Mouse (Mus musculus) hindbrain, embryonic 11.5 days (tissue): ENCODE measurements around the gene Daglb. TPM values are rescaled to one million over a fixed set of nuclear protein-coding genes. Genes with fewer than 3 reads are reported as not detected.

Experiments used
- ATAC-seq: fragments of 200-750 bp; cut with Nextera tagmentation; 2 replicates; pipeline ENCODE4 v1.8.0; 2017; ENCODE audit warnings: mild to moderate bottlenecking, moderate TSS enrichment, moderate library complexity; ENCODE audit not compliant: low FRiP score
- DNase-seq: peaks from one replicate; pipeline ENCODE4 v3.0.0-alpha.2; 2015; ENCODE audit warnings: low spot score
- H3K27ac ChIP-seq: fragments of 300-500 bp; sonication (generic); 2 replicates; pipeline ENCODE4 v1.5.1; 2014; ENCODE audit warnings: mild to moderate bottlenecking, low read depth, low read length
- H3K27me3 ChIP-seq: fragments of 300-500 bp; sonication (generic); 2 replicates; pipeline ENCODE4 v1.6.1; 2014; ENCODE audit warnings: mild to moderate bottlenecking, low read length, moderate library complexity, mixed read lengths; ENCODE audit not compliant: control insufficient read depth, insufficient read depth
- H3K36me3 ChIP-seq: fragments of 300-500 bp; sonication (generic); 2 replicates; pipeline ENCODE4 v1.6.1; 2014; ENCODE audit warnings: mild to moderate bottlenecking, low read length, moderate library complexity, mixed read lengths; ENCODE audit not compliant: control insufficient read depth, insufficient read depth
- H3K4me1 ChIP-seq: fragments of 300-500 bp; sonication (generic); replicated peaks from 2 replicates; pipeline ENCODE4 v1.6.1; 2014; ENCODE audit warnings: low read length, mixed read lengths; ENCODE audit not compliant: control insufficient read depth, insufficient read depth
- H3K4me2 ChIP-seq: fragments of 300-500 bp; sonication (generic); replicated peaks from 2 replicates; pipeline ENCODE4 v1.6.1; 2014; ENCODE audit warnings: mild to moderate bottlenecking, low read depth, low read length
- H3K4me3 ChIP-seq: fragments of 300-500 bp; sonication (generic); 2 replicates; pipeline ENCODE4 v1.5.1; 2014; ENCODE audit warnings: low read depth, low read length
- H3K9ac ChIP-seq: fragments of 300-500 bp; sonication (generic); 2 replicates; pipeline ENCODE4 v1.6.1; 2014; ENCODE audit warnings: low read depth, low read length
- H3K9me3 ChIP-seq: fragments of 300-500 bp; sonication (generic); 2 replicates; pipeline ENCODE4 v1.6.1; 2016; ENCODE audit warnings: low read length; ENCODE audit not compliant: control insufficient read depth
- WGBS: fragments of 180-500 bp; shearing (Covaris S2); extraction: QIAGEN DNeasy Blood & Tissue Kit; methylation state at CpG from one replicate; pipeline ENCODE4 v1.1.7; 2014; 5-methylcytosine and 5-hydroxymethylcytosine counted together
- polyA plus RNA-seq: library from polyadenylated mRNA; unstranded; fragments of >200 nt; fragmentation: Nextera tagmentation; extraction: Ambion mirVana; gene quantifications from 2 replicates; pipeline ENCODE4 v1.2.1, GENCODE M21; 2014

Gene Daglb
- polyA plus RNA-seq, 1 experiment from 2014 or later, result 12.2 TPM

DNA sequence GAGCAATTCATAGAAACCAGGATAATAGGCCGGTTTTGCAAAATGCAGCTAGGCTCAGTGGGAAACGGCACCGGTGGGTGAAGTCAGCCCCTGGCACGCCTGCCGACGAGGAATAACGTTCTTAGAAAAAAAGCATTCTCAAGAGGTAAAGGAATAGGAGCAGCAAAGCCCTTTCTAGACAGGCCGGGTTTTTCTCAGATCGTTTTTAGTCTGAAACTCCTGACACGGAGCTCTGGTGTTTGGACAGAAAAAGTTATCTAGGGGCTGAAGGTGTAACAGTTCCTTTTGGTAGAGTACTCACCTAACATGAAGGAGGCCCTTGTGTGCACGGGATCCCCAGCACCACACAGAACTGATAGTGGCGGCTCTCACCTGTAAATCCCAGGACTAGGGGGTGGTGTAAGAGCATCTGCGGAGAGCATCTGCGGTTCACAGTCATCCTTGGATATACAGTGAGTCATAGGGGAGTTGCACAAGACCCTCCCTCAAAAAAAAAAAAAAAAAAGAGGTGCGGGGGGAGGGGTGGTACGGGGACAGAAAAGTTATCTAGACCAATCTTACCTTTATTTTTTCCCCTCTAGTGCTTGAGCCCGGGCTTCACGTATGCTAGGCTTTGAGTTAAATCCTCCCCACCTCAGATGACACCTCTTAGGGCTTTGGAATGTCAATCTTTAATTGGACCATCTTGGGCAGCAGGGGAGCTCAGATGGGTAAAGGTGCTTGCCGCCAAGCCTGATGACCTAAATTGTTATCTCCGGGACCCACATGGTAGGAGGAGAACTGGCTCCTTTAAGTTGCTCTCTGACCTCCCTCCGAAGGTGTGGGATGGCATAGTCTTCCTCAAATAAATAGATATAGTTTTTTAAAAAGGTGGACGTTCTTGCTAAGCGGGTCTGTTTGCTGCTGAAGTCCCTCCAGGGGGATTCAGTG, 1.0 kb downstream of the Daglb start:
- peaks cover 5% of the 10 kb centered on the region; the same call in 1 of the 2 replicates for H3K36me3 ChIP-seq
- no peaks in the 10 kb centered on the region for H3K9me3 ChIP-seq
- WGBS, result 39% methylated on average over 23 of the region's 23 CpGs
- no peak for DNase-seq
- no peak for ATAC-seq
- peak overlapping the region; percentile 65 for H3K4me3 ChIP-seq
- peak overlapping the region; percentile 81 for H3K9ac ChIP-seq
- H3K27me3 ChIP-seq, result no peaks in the 10 kb centered on the region
- no peak overlapping the region for H3K27ac ChIP-seq
- H3K4me2 ChIP-seq, result peak overlapping the region; percentile 74
- H3K4me1 ChIP-seq, result peaks cover 3% of the 10 kb centered on the region; the same call in 1 of the 2 replicates

DNA sequence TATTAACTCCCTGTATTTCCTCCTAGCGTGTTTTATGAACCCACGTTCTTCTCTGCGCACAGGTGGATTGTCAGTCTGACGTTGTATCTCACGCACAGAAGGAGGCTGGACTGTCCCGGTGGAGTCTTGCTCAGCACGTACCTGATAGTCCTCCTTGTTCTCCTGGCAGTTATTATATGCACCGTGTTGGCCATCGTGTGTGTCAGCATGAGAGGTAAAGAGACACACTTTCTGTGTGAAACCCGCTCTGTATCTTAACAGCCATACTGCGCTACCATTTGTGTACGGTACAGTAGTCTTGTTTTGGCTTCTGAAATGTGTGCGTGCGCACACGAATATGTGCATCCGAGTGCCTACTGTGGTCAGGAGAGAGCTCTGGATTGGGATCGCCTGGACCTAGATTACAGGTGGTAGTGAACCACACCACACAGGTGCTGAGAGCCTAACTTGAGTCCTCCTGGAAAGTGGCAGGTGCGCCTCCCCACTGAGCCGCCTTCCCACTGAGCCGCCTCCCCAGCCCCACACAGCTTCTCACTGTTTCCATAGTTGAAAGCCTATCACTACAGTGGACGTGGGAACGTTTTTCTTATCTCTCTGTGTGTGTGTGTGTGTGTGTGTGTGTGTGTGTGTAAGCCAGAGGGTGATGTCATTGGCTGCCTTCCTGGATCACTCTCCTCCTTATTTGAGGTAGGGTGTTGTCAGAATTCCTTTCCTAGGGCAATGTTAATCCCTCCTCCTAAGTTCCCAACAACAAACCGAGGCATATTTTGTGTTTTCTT, 2.7 kb downstream of the Daglb start:
- WGBS, result 94% methylated on average over 23 of the region's 23 CpGs

GRCm38 (mm10) chr5:143467931-143468330, 3.5 kb downstream of the Daglb start:
- WGBS, result 94% methylated on average over 6 of the region's 6 CpGs
- DNase-seq (no peak), ATAC-seq (no peak)
- no peak overlapping the region for H3K27ac ChIP-seq
- H3K4me3 ChIP-seq, result no peak overlapping the region
- peaks cover 3% of the 10 kb centered on the region; the same call in 1 of the 2 replicates for H3K4me1 ChIP-seq
- no peaks in the 10 kb centered on the region for H3K9me3 ChIP-seq
- H3K4me2 ChIP-seq, result no peak overlapping the region
- no peak overlapping the region for H3K9ac ChIP-seq
- H3K36me3 ChIP-seq, result peaks cover 5% of the 10 kb centered on the region; the same call in 1 of the 2 replicates
- H3K27me3 ChIP-seq, result no peaks in the 10 kb centered on the region

More for the DNA sequence above, 2.7 kb downstream of the Daglb start:
- H3K9me3 ChIP-seq, result no peaks in the 10 kb centered on the region
- no peak overlapping the region for H3K4me3 ChIP-seq
- DNase-seq (no peak), ATAC-seq (no peak)
- no peak overlapping the region for H3K4me2 ChIP-seq
- H3K9ac ChIP-seq, result no peak overlapping the region
- no peak overlapping the region for H3K27ac ChIP-seq
- peaks cover 5% of the 10 kb centered on the region; the same call in 1 of the 2 replicates for H3K36me3 ChIP-seq
- peaks cover 3% of the 10 kb centered on the region; the same call in 1 of the 2 replicates for H3K4me1 ChIP-seq
- no peaks in the 10 kb centered on the region for H3K27me3 ChIP-seq

DNA sequence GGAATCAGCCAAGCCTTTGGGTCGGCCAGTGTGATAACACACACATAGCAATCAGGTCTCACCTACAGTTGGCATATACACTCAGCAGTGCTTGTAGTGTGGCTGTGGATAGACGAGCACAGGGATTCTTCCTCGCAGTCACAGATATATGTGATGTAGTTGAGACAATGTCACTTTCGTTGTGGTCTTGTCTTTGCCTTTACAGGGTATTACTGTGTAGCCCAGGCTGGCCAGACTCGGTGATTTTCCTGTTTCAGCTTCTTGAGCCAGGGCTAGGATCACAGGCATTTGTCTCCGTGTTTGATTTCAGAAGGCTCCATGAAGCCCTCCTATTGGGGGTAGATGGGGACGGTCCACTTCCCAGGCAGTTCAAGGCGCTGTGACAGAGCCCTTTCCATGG, 5.2 kb downstream of the Daglb start:
- H3K9ac ChIP-seq, result no peak overlapping the region
- H3K36me3 ChIP-seq, result peaks cover 5% of the 10 kb centered on the region; the same call in 1 of the 2 replicates
- DNase-seq, result no peak
- no peak overlapping the region for H3K4me3 ChIP-seq
- H3K9me3 ChIP-seq, result no peaks in the 10 kb centered on the region
- no peaks in the 10 kb centered on the region for H3K27me3 ChIP-seq
- no peak overlapping the region for H3K4me2 ChIP-seq
- no peak overlapping the region for H3K27ac ChIP-seq
- ATAC-seq, result no peak
- no peaks in the 10 kb centered on the region; the same call in 1 of the 2 replicates for H3K4me1 ChIP-seq
- WGBS, result 95% methylated on average over 8 of the region's 8 CpGs

DNA sequence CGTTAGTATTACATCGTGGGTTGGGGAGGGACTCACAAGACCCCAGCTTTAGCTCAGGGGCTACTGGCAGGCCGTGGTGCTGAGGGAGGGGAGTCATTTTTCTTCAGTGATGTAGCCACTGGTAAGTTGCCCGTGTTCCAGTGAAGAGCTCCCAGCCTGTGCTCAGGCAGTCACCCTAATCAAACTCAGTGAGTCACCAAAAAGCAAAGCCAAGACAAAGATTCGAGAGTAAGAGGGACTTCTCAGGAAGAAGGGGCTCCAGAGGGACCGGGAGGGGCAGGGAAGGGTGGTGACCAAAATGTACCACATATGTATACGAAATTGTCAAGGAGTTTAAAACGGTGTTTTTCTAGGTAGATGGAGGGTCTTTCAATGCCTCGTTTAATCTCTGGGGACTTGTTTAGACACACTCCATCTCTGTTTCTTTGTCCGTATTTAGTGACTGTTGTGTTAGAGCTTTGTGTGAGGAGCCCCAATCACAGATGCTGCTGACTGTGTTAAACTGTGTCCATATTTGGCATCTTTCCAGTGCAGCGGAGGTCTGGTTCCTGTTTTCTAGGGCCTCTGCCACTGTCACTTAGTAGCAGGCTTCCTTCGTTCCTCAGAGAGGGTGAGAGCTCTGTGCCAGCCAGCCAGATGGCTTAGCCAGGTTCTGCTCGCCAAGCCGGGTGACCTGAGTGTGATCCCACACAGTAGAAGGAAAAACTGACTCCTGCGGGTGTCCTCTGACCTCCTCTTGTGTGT, 6.2 kb downstream of the Daglb start:
- WGBS, result 84% methylated on average over 15 of the region's 15 CpGs
- H3K27me3 ChIP-seq, result no peaks in the 10 kb centered on the region
- H3K4me1 ChIP-seq, result no peaks in the 10 kb centered on the region; the same call in 1 of the 2 replicates
- H3K4me2 ChIP-seq, result no peak overlapping the region
- no peak overlapping the region for H3K4me3 ChIP-seq
- peaks cover 5% of the 10 kb centered on the region; the same call in 1 of the 2 replicates for H3K36me3 ChIP-seq
- ATAC-seq, result no peak
- H3K9me3 ChIP-seq, result no peaks in the 10 kb centered on the region
- H3K27ac ChIP-seq, result no peak overlapping the region
- H3K9ac ChIP-seq, result no peak overlapping the region
- DNase-seq, result no peak

DNA sequence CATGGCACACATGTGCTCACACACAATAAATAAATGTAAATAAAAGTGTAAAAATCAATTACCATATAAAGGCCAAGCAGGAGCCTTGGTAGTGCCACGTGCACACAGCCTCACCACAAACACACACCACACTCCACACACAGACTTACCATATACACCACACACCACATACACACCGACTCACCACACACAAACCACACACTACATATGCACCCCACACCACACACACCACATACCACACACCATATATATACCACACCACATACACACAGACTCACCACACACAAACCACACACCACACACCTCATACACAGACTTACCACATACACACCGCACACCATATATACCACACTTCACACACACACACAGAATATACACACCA, 6.8 kb downstream of the Daglb start:
- Histone ChIP-seq H3K9ac (no peak overlapping the region), H3K9me3 (no peaks in the 10 kb centered on the region), H3K27ac (no peak overlapping the region), H3K4me3 (no peak overlapping the region), H3K36me3 (peaks cover 5% of the 10 kb centered on the region; the same call in 1 of the 2 replicates), H3K4me1 (no peaks in the 10 kb centered on the region), H3K4me2 (no peak overlapping the region), H3K27me3 (no peaks in the 10 kb centered on the region)
- DNase-seq (no peak), ATAC-seq (no peak)
- 97% methylated on average over 3 of the region's 3 CpGs for WGBS

DNA sequence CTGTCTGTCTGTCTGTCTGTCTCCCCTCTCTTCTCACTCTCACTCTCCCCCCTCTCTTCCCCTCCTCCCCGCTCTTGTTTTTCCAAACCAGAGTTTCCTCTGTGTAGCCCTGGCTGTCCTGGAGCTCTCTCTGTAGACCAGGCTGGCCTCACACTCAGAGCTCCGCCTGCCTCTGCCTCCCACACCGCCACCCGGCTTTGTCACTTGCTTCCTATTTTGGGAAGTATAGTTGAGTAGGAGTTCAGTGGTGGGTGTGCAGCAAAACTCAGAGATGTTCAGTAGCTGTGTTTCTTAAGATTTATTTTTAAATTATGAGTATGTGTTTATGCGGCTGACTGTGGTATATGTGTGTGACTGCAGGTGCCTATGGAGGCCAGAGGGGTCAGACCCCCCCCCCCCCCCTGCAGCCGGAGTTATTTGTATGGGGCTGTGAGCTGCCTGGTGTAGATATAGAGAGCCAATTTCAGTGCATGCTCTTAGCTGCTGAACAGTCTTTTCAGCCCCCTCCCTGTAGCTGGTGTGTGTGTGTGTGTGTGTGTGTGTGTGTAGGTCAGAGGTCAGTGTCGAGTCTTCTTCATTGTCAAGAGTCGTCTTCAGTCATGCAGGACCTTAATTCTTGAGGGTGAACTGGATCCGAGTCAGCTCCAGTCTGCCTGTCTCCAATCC, 7.7 kb downstream of the Daglb start:
- H3K27ac ChIP-seq, result no peak overlapping the region
- no peaks in the 10 kb centered on the region for H3K27me3 ChIP-seq
- H3K4me1 ChIP-seq, result no peaks in the 10 kb centered on the region
- no peak overlapping the region for H3K9ac ChIP-seq
- H3K9me3 ChIP-seq, result no peaks in the 10 kb centered on the region
- peaks cover 5% of the 10 kb centered on the region; the same call in 1 of the 2 replicates for H3K36me3 ChIP-seq
- DNase-seq (no peak), ATAC-seq (no peak)
- H3K4me3 ChIP-seq, result no peak overlapping the region
- no peak overlapping the region for H3K4me2 ChIP-seq
- WGBS, result 91% methylated on average over 9 of the region's 9 CpGs
